Comparison of ENCODE assay signal across 8 mouse cellular contexts in the genomic region with DNA sequence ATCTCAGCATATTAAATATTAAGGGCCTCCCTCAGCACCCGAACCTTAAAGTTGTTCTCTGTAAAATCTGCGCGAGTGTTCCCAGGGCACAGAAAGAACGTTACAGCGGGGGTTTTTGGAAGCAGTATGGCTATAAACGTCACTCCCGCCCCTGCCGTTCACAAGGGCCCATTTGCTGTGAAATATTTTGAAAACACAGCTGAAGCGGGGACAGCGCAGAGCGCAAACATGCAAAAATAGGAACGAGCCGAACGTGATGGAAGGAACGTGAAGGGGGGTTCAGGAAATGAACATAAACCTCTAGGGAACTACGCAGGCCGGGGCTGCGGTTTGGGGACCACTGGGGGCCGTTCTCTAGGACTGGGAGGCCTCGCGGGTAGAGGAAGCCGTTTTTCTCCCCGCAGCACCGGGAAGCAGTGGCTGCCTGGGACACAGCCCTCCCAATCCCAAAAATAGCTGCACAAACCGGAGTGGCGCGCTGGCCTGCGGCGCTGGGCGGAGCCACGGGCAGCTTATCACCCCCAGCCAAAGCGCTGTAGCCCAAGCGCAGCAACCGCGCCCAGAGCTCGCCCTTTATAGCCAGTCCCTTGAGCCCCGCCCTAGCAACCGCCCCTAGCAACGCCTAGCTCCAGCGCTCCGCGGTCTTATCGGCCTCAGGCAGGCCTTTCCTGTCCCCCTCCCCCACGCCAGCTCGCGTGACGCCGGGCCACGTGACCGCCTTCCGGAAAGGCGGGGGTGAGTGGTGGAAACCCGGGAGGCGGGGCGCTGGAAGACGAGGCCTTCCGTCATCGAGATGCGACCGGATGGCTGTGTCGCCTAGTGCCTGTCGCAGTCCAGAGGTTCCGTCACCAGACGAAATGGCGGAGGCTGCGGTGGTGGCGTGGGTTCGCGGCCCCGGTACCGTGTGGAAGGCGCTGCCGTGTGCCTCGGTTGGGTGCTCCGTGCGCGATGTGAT. TPM values are rescaled to one million over a fixed set of nuclear protein-coding genes. Genes with fewer than 3 reads are reported as not detected.
A peak's percentile ranks its signal among the peaks of the same experiment; 100 is the strongest.
DNase-seq lines count a peak whose midpoint lies in the region; ATAC-seq lines count a peak whose summit lies in the region.

A gene (plus strand): TSS at position 812 of the 955 bp plus-strand sequence.

- peak; percentile 100 for DNase-seq in B cell, adult 2 months
- peak; percentile 100 for DNase-seq in brain, adult 2 months (ENCODE audit: low read depth, low spot score)
- DNase-seq in heart, embryonic 10.5 days (ENCODE audit: low spot score), result peak; percentile 100
- peak; percentile 100 for DNase-seq in liver
- DNase-seq in spleen, postnatal 4 days (ENCODE audit: low spot score in 2 of 2), result peak; percentile 100

- H3K27ac ChIP-seq in heart, embryonic 10.5 days, result peak within 1 kb of the TSS; percentile 93
- H3K27ac ChIP-seq in kidney, embryonic 15.5 days, result peak within 1 kb of the TSS; percentile 98

- H3K4me3 ChIP-seq in heart, embryonic 10.5 days, result peak within 1 kb of the TSS; percentile 86
- H3K4me3 ChIP-seq in kidney, embryonic 15.5 days (replicated peaks), result peak within 1 kb of the TSS; percentile 83

- H3K36me3 ChIP-seq in heart, embryonic 10.5 days, result peaks cover 9% of the 10 kb centered on the region
- peaks cover 7% of the 10 kb centered on the region for H3K36me3 ChIP-seq in kidney, embryonic 15.5 days

- under 1% methylated on average over 77 of the region's 77 CpGs for WGBS in heart, embryonic 10.5 days
- WGBS in kidney, embryonic 15.5 days, result under 1% methylated on average over 77 of the region's 77 CpGs

- H3K4me2 ChIP-seq in kidney, embryonic 15.5 days, result peak within 1 kb of the TSS; percentile 70

- H3K27me3 ChIP-seq in heart, embryonic 10.5 days (ENCODE audit: insufficient read depth, poor library complexity, severe bottlenecking), result no peaks in the 10 kb centered on the region
- no peaks in the 10 kb centered on the region for H3K27me3 ChIP-seq in kidney, embryonic 15.5 days

- H3K4me1 ChIP-seq in heart, embryonic 10.5 days, result peaks cover 38% of the 10 kb centered on the region
- peaks cover 45% of the 10 kb centered on the region for H3K4me1 ChIP-seq in kidney, embryonic 15.5 days

- ATAC-seq in erythroblast, adult 5-6 weeks (replicated peaks; ENCODE audit: low FRiP score, poor library complexity, severe bottlenecking), result peak; percentile 84
- peak; percentile 98 for ATAC-seq in kidney, embryonic 15.5 days (replicated peaks; ENCODE audit: low FRiP score)
- ATAC-seq in monocyte, adult 5-6 weeks (replicated peaks; ENCODE audit: insufficient number of reproducible peaks, low FRiP score, low TSS enrichment, poor library complexity, severe bottlenecking), result peak; percentile 83

- H3K9me3 ChIP-seq in heart, embryonic 10.5 days, result no peaks in the 10 kb centered on the region
- H3K9me3 ChIP-seq in kidney, embryonic 15.5 days (replicated peaks), result no peaks in the 10 kb centered on the region

- peak within 1 kb of the TSS; percentile 73 for H3K9ac ChIP-seq in kidney, embryonic 15.5 days

RNA-seq across cellular contexts. Expression of the gene that starts here (rescaled TPM):
- total RNA-seq in erythroblast, adult 5-6 weeks (2015; ENCODE audit: low replicate concordance), result 17.3 and 29.4 TPM in 2 replicates
- 34.7 and 53.5 TPM in 2 replicates for total RNA-seq in erythroblast, adult 5-6 weeks (2017; ENCODE audit: low replicate concordance)
- 32.3 and 39.8 TPM in 2 replicates for polyA plus RNA-seq in heart, embryonic 10.5 days (2016; fragmentation: Nextera tagmentation; extraction: Ambion mirVana)
- polyA plus RNA-seq in kidney, embryonic 15.5 days (2015; fragmentation: Nextera tagmentation; extraction: Ambion mirVana), result 37.0 and 38.7 TPM in 2 replicates
- total RNA-seq in monocyte, adult 5-6 weeks (2017), result 45.3 to 50.4 TPM (median 49.6 TPM) in 3 replicates

Comparison
In these comparisons a context has a peak if more than half of its experiments do, and no peak if none do; other contexts are left out.
1. Peak in every context shown above with its lines: DNase-seq, ATAC-seq, H3K4me3 ChIP-seq and H3K27ac ChIP-seq.